Mouse (Mus musculus) heart, embryonic 13.5 days (tissue): ENCODE measurements at regions not wholly inside any gene's neighbourhood (a gene's known extent, or its start where the extent isn't known, plus 50 kb on each side); places are given as distances from the start of the nearest gene placed in this dataset.
A peak's percentile ranks its signal among the peaks of the same experiment; 100 is the strongest.

Experiments used
- ATAC-seq: fragments of 200-750 bp; cut with Nextera tagmentation; 2 replicates; pipeline ENCODE4 v1.8.0; 2017; ENCODE audit warnings: moderate TSS enrichment; ENCODE audit not compliant: insufficient number of reproducible peaks, low FRiP score, low TSS enrichment; ENCODE audit errors: extremely low read depth
- H3K27ac ChIP-seq: fragments of 300-500 bp; sonication (generic); replicated peaks from 2 replicates; pipeline ENCODE4 v1.5.1; 2015; ENCODE audit warnings: moderate library complexity, mild to moderate bottlenecking, inconsistent platforms
- H3K27me3 ChIP-seq: fragments of 300-500 bp; sonication (generic); replicated peaks from 2 replicates; pipeline ENCODE4 v1.6.1; 2015; ENCODE audit warnings: mild to moderate bottlenecking, inconsistent platforms
- H3K36me3 ChIP-seq: fragments of 300-500 bp; sonication (generic); 2 replicates; pipeline ENCODE4 v1.6.1; 2015; ENCODE audit warnings: mild to moderate bottlenecking, inconsistent platforms
- H3K4me1 ChIP-seq: fragments of 300-500 bp; sonication (generic); 2 replicates; pipeline ENCODE4 v1.6.1; 2015; ENCODE audit warnings: inconsistent platforms
- H3K4me2 ChIP-seq: fragments of 300-500 bp; sonication (generic); 2 replicates; pipeline ENCODE4 v1.6.1; 2015; ENCODE audit warnings: inconsistent platforms, mild to moderate bottlenecking, moderate library complexity
- H3K4me3 ChIP-seq: fragments of 300-500 bp; sonication (generic); 2 replicates; pipeline ENCODE4 v1.5.1; 2015; ENCODE audit warnings: moderate library complexity, mild to moderate bottlenecking, inconsistent platforms
- H3K9ac ChIP-seq: fragments of 300-500 bp; sonication (generic); 2 replicates; pipeline ENCODE4 v1.6.1; 2015; ENCODE audit warnings: inconsistent platforms, mild to moderate bottlenecking, moderate library complexity
- H3K9me3 ChIP-seq: fragments of 300-500 bp; sonication (generic); 2 replicates; pipeline ENCODE4 v1.6.1; 2016; ENCODE audit warnings: inconsistent platforms
- WGBS: fragments of 180-500 bp; shearing (Covaris S2); methylation state at CpG from one replicate; pipeline ENCODE4 v1.1.7; 2015; ENCODE audit warnings: mixed read lengths; 5-methylcytosine and 5-hydroxymethylcytosine counted together

DNA sequence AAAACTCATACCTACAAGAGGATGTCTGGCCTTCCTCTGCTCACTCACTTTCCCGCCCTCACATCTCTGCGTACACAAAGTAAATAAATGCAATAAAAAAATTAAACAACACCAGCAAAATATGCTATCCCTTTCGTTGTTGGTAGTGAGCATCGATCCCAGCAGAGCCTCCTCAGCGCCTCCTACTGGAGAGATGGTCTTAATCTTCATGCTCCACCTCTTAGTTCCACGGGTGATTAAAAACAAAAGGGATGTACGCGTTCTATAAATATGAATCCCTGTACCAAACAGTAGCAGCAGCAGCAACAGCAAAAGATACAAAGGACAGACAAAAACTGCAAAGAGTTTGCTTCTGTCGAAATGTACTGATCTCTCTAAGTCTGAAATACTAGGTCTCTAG lies 81.0 kb upstream of the Gbe1 start:
- Histone ChIP-seq H3K4me1 (peaks cover 7% of the 10 kb centered on the region; the same call in 1 of the 2 replicates), H3K27me3 (no peaks in the 10 kb centered on the region), H3K9me3 (no peaks in the 10 kb centered on the region), H3K36me3 (no peaks in the 10 kb centered on the region), H3K9ac (no peak overlapping the region), H3K4me3 (no peak overlapping the region), H3K4me2 (no peak overlapping the region), H3K27ac (no peak overlapping the region)
- 80% methylated on average over 9 of the region's 9 CpGs for WGBS
- no peak for ATAC-seq

DNA sequence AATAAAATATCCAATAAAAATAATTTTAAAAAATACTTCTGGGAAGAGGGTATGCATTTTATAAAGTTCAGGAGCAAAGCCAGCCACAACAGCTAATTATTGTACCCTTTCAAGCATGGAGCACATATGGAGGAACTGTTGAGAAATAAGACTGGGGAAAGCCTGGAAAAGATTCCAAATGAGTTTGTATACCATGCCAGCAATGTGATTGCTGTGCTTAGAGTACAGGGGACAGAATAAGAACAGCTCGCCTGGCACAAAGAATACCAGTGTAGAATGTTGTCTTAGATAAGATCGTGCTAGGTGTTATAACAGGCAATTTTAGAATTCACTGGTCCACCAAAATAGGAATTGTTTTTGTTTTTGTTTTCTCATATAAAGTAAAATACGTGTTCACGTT lies 78.6 kb upstream of the Gbe1 start:
- WGBS = 82% methylated on average over 4 of the region's 4 CpGs

DNA sequence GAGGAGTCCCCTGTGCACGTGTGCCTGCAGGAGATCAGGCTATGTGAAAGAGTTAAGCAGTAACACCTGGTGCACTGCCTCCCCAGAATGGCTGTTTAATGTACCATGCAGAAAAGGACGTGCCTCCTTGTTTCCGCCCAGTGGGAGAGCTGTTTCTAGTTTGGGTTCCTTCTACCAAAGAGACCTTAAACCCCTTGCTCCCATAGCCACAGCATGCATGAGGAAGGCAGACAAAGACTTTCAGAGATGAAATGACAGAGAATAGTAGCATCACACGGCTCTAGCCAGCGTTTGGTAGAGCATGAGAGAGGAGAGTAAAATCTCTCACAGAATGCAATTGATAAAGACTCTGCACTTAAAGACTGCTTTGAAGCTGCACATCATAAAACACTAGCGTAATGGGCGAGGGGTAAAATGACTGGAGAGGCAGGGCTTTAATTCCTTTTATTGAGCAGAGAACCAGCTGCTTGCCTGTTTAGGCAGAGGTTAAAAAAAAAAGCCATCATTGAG lies 74.3 kb upstream of the Gbe1 start:
- no peaks in the 10 kb centered on the region for H3K9me3 ChIP-seq
- H3K27ac ChIP-seq = no peak overlapping the region
- H3K4me2 ChIP-seq = no peak overlapping the region
- no peaks in the 10 kb centered on the region for H3K36me3 ChIP-seq
- H3K27me3 ChIP-seq = no peaks in the 10 kb centered on the region
- H3K9ac ChIP-seq = no peak overlapping the region
- H3K4me1 ChIP-seq = peaks cover 14% of the 10 kb centered on the region
- no peak overlapping the region for H3K4me3 ChIP-seq
- ATAC-seq = no peak
- WGBS = 57% methylated on average over 7 of the region's 7 CpGs

More for the DNA sequence above, 78.6 kb upstream of the Gbe1 start:
- no peak overlapping the region for H3K27ac ChIP-seq
- H3K9me3 ChIP-seq = no peaks in the 10 kb centered on the region
- H3K4me1 ChIP-seq = peaks cover 10% of the 10 kb centered on the region
- no peak overlapping the region for H3K9ac ChIP-seq
- H3K27me3 ChIP-seq = no peaks in the 10 kb centered on the region
- H3K4me3 ChIP-seq = no peak overlapping the region
- H3K36me3 ChIP-seq = no peaks in the 10 kb centered on the region
- no peak overlapping the region for H3K4me2 ChIP-seq
- no peak for ATAC-seq

DNA sequence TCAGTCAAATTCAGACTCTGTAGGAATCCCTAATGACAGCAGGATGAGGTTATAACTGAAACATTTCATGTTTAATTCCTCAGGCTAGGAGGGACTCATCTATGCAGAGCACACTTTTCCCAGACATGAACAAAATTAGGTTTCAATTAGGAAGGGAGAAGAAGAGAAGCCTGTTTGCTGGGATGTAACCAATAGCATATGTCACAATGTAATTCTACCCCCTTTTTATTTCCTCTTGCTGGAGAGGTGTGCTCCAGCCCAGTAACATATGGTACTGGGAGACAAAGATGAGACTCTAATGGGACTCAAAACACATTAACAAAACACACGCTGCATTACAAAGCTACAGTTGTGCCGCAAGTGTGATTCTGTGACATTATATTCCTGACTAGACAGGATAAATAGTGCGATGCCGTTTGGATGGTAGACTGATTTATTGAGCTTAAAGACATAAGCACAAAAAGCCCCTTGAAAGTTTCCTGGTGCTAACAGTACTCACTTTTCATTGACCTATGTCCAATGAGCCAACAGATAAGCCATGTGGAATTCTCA lies 69.5 kb upstream of the Gbe1 start:
- Histone ChIP-seq H3K27me3 (no peaks in the 10 kb centered on the region), H3K27ac (no peak overlapping the region), H3K9ac (no peak overlapping the region), H3K4me1 (peaks cover 14% of the 10 kb centered on the region), H3K36me3 (no peaks in the 10 kb centered on the region), H3K4me2 (no peak overlapping the region), H3K4me3 (no peak overlapping the region), H3K9me3 (no peaks in the 10 kb centered on the region)
- no peak for ATAC-seq
- 89% methylated on average over 4 of the region's 4 CpGs for WGBS

DNA sequence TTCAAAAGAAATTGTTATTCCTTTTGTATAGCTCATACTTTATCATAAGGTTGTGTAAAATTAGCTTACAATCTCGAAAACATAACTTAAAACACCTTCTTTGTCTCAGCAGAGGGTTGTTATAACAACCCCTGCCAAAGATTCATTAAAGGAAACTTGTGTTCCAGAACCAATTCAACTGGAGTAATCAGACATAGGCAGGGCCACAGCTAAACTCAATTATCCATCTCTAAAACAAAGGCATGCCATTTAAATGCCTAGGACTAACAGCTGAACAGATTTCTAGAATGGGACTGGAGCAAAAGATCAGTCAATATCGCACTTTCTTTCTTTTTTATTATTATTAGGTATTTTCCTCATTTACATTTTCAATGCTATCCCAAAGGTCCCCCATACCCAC lies 68.8 kb upstream of the Gbe1 start:
- no peaks in the 10 kb centered on the region for H3K27me3 ChIP-seq
- no peak overlapping the region for H3K4me2 ChIP-seq
- H3K27ac ChIP-seq = no peak overlapping the region
- no peak overlapping the region for H3K9ac ChIP-seq
- no peak for ATAC-seq
- WGBS = 70% methylated on average over 2 of the region's 2 CpGs
- H3K4me1 ChIP-seq = peaks cover 10% of the 10 kb centered on the region
- no peaks in the 10 kb centered on the region for H3K36me3 ChIP-seq
- no peaks in the 10 kb centered on the region for H3K9me3 ChIP-seq
- H3K4me3 ChIP-seq = no peak overlapping the region

DNA sequence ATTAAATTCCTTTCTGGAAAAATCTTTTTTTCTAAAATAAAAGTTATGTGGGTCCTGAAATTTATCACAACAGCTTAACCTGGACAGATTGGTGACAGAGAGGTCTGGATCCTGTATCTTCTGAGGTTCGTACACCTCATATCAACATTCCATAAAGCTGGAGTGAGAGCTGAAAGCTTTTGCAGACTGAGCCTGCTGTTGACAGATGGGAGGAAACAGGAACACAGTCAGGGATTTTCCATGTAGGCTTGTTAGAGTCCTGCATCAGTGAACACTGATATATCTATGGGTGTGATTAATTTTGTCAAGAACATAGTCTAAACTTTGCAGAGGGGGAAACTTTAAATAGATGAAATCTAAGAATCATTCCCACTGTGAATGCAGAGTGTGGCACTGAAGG lies 54.4 kb upstream of the Gbe1 start:
- no peaks in the 10 kb centered on the region for H3K36me3 ChIP-seq
- peak overlapping the region; percentile 78 for H3K27ac ChIP-seq
- H3K9ac ChIP-seq = no peak overlapping the region
- H3K4me1 ChIP-seq = peaks cover 27% of the 10 kb centered on the region
- H3K4me2 ChIP-seq = 0 out of 2 replicates have a peak overlapping the region, but pooled peaks have one; percentile 18
- H3K4me3 ChIP-seq = no peak overlapping the region
- no peaks in the 10 kb centered on the region for H3K9me3 ChIP-seq
- WGBS = 9% methylated on average over 1 of the region's 1 CpGs
- ATAC-seq = peak; percentile 51; the same call in 1 of the 2 replicates
- H3K27me3 ChIP-seq = no peaks in the 10 kb centered on the region

DNA sequence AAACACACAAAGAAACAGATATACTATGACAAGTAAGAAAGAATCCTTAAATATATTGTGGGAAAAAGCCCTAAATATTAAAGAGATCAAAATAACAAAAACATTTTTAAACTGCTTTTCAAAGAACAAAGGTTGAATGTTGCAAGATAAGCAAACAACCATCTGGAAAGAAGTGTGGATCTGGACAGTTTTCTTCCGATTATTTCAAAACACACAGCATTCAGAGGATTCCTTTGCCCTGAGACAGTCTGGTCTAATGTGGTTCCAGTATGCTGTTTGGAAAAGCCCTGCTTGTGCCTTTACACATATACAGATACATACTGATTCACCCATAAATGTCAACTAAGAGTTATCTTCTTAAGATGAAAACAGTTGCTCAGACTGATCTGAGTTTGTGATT lies 53.6 kb upstream of the Gbe1 start:
- Histone ChIP-seq H3K36me3 (no peaks in the 10 kb centered on the region), H3K27me3 (no peaks in the 10 kb centered on the region), H3K9me3 (no peaks in the 10 kb centered on the region), H3K27ac (peak overlapping the region; percentile 25), H3K4me1 (peaks cover 20% of the 10 kb centered on the region), H3K9ac (no peak overlapping the region), H3K4me3 (no peak overlapping the region), H3K4me2 (no peak overlapping the region)
- WGBS = 23% methylated on average over 1 of the region's 1 CpGs
- ATAC-seq = no peak
